22 mouse cellular contexts compared by ENCODE assay signal in the genomic region with DNA sequence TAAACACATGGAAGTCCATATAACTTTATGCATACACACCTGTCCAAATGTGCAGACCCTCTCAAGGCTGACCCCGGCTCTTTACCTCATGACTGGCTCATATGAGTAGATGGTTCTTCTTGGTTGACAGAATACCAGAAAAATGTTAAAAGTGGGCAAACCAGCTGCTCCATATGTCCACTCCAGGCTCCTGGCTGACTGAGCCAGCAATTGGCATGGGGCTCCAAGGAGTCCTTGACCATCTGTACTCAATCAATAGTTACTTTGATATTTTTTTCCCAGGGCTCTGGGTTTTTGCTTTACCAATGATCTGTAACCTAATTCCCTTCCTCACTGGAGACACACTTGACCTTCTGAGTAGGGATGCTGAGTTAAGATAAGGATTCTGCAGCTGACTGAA.
"Had no signal": no experiment of that assay in that cellular context is flagged by ENCODE, and none has a peak within 500 bp of the region (broad histone marks: within the 10 kb centered on the region; RNA-seq: fewer than 3 reads in every experiment).

No protein-coding gene starts in this region.

- ATAC-seq: hindbrain, embryonic 16.5 days; hindbrain, postnatal 0 days; inflammation-experienced regulatory T-cells, adult 6 months; intestine, embryonic 15.5 days; intestine, embryonic 16.5 days; intestine, postnatal 0 days had no signal

- DNase-seq: heart, postnatal 10 days; heart, postnatal 14 days; heart, postnatal 36 days; heart, postnatal 4 days; kidney, adult 11 months; kidney, adult 18-20 months; kidney, adult 2 months; kidney, adult 8-10 months; kidney, adult 9 months; kidney, postnatal 10 days; kidney, postnatal 14 days; kidney, postnatal 25 days; kidney, postnatal 36 days; kidney, postnatal 4 days; layer of hippocampus, adult 9-11 months; layer of hippocampus, postnatal 36 days had no signal
